In genomic region chr19:12818507-12818906, GRCm38 (mm10) we compare ENCODE assay signal across 33 mouse cellular contexts. TPM values are rescaled to one million over a fixed set of nuclear protein-coding genes. Genes with fewer than 3 reads are reported as not detected.
"Had no signal": no experiment of that assay in that cellular context is flagged by ENCODE, and none has a peak within 500 bp of the region (broad histone marks: within the 10 kb centered on the region; RNA-seq: fewer than 3 reads in every experiment).

No protein-coding gene starts in this region.

- DNase-seq: kidney, adult 2 months; kidney, postnatal 25 days; layer of hippocampus, adult 9-11 months; liver; lung, adult 18-20 months; lung, postnatal 10 days; lung, postnatal 36 days; retina, postnatal 1 day; thymus, adult 18-20 months; thymus, postnatal 14 days; thymus, postnatal 4 days had no signal

- H3K27ac ChIP-seq: kidney, postnatal 0 days; layer of hippocampus, adult 2 months; limb, embryonic 10.5 days; limb, embryonic 13.5 days; liver, embryonic 12.5 days; liver, embryonic 15.5 days; lung, embryonic 15.5 days; midbrain, embryonic 10.5 days; midbrain, embryonic 13.5 days had no signal

- H3K4me3 ChIP-seq: layer of hippocampus, adult 2 months; limb, embryonic 10.5 days; limb, embryonic 13.5 days; liver, embryonic 12.5 days; liver, embryonic 15.5 days; lung, embryonic 15.5 days; megakaryocyte, embryonic 14.5 days; midbrain, embryonic 10.5 days; midbrain, embryonic 13.5 days had no signal

- H3K4me1 ChIP-seq: limb, embryonic 10.5 days; limb, embryonic 13.5 days; liver, embryonic 12.5 days; liver, embryonic 15.5 days; lung, embryonic 15.5 days; midbrain, embryonic 10.5 days; midbrain, embryonic 13.5 days had no signal

- H3K4me2 ChIP-seq: limb, embryonic 13.5 days; liver, embryonic 12.5 days; liver, embryonic 15.5 days; lung, embryonic 15.5 days; midbrain, embryonic 13.5 days had no signal

- H3K9ac ChIP-seq: limb, embryonic 13.5 days; liver, embryonic 12.5 days; liver, embryonic 15.5 days; lung, embryonic 15.5 days; midbrain, embryonic 13.5 days had no signal

- H3K36me3 ChIP-seq: limb, embryonic 10.5 days; limb, embryonic 13.5 days; liver, embryonic 12.5 days; liver, embryonic 15.5 days; lung, embryonic 15.5 days; midbrain, embryonic 10.5 days; midbrain, embryonic 13.5 days had no signal

- H3K27me3 ChIP-seq: limb, embryonic 13.5 days; liver, embryonic 12.5 days; liver, embryonic 15.5 days; lung, embryonic 15.5 days; megakaryocyte, embryonic 14.5 days; midbrain, embryonic 13.5 days had no signal

- ATAC-seq: intestine, postnatal 0 days; liver, embryonic 12.5 days; midbrain, embryonic 13.5 days; midbrain, embryonic 16.5 days had no signal

- H3K9me3 ChIP-seq: limb, embryonic 10.5 days; limb, embryonic 13.5 days; liver, embryonic 12.5 days; liver, embryonic 15.5 days; lung, embryonic 15.5 days; megakaryocyte, embryonic 14.5 days; midbrain, embryonic 10.5 days; midbrain, embryonic 13.5 days had no signal

RNA-seq across cellular contexts. Expression of gene Gm5244, which starts 28.0 kb away (rescaled TPM):
- total RNA-seq: layer of hippocampus, adult 2 months; layer of hippocampus, postnatal 25 days; left cerebral cortex, adult 18-20 months; left cerebral cortex, postnatal 25 days had no signal
- polyA plus RNA-seq: intestine, postnatal 0 days; kidney, adult 2 months; kidney, embryonic 14.5 days; kidney, postnatal 0 days; large intestine, adult 2 months; limb, embryonic 10.5 days; limb, embryonic 13.5 days; liver, embryonic 12.5 days; liver, embryonic 15.5 days; lung, embryonic 15.5 days; midbrain, embryonic 10.5 days; midbrain, embryonic 13.5 days; midbrain, embryonic 16.5 days; neural tube, embryonic 11.5 days; neural tube, embryonic 14.5 days; small intestine, adult 2 months; spleen, adult 2 months; stomach, embryonic 16.5 days had no signal

RNA-seq across cellular contexts. Expression of gene Olfr1444, which starts 38.6 kb away (rescaled TPM):
- total RNA-seq: layer of hippocampus, adult 2 months; layer of hippocampus, postnatal 25 days; left cerebral cortex, adult 18-20 months; left cerebral cortex, postnatal 25 days had no signal
- polyA plus RNA-seq: intestine, postnatal 0 days; kidney, adult 2 months; kidney, embryonic 14.5 days; kidney, postnatal 0 days; large intestine, adult 2 months; limb, embryonic 10.5 days; limb, embryonic 13.5 days; liver, embryonic 12.5 days; liver, embryonic 15.5 days; lung, embryonic 15.5 days; midbrain, embryonic 10.5 days; midbrain, embryonic 13.5 days; midbrain, embryonic 16.5 days; neural tube, embryonic 11.5 days; neural tube, embryonic 14.5 days; small intestine, adult 2 months; stomach, embryonic 16.5 days had no signal

RNA-seq across cellular contexts. Expression of gene Cntf, which starts 53.1 kb away (rescaled TPM):
- polyA plus RNA-seq: small intestine, adult 2 months had no signal
